Mouse (Mus musculus) G1E (cell line): ENCODE measurements around the gene Gm10295. TPM values are rescaled to one million over a fixed set of nuclear protein-coding genes. Genes with fewer than 3 reads are reported as not detected.

ENCODE experiments used
- ATAC-seq: 2 replicates; pipeline ENCODE4 v1.8.0; 2016; ENCODE audit warnings: mild to moderate bottlenecking; ENCODE audit not compliant: insufficient number of reproducible peaks, poor library complexity, low FRiP score, severe bottlenecking; ENCODE audit errors: extremely low read depth
- DNase-seq: peaks from one replicate; pipeline ENCODE4 v3.0.0; 2012; ENCODE audit warnings: low spot score
- H3K27me3 ChIP-seq: 2 replicates; pipeline ENCODE4 v1.6.1; 2012; ENCODE audit warnings: mild to moderate bottlenecking, low read length, inconsistent platforms; ENCODE audit not compliant: insufficient read depth
- H3K36me3 ChIP-seq: replicated peaks from 2 replicates; pipeline ENCODE3; 2012; ENCODE audit warnings: mild to moderate bottlenecking, inconsistent platforms
- H3K4me1 ChIP-seq: 2 replicates; pipeline ENCODE4 v1.6.1; 2012; ENCODE audit warnings: low read depth, low read length, inconsistent platforms, mixed read lengths; ENCODE audit not compliant: insufficient read depth
- H3K4me3 ChIP-seq: 2 replicates; pipeline ENCODE4 v1.5.1; 2012; ENCODE audit warnings: low read depth, mild to moderate bottlenecking, inconsistent platforms, low read length, moderate library complexity, mixed read lengths
- H3K9me3 ChIP-seq: replicated peaks from 2 replicates; pipeline ENCODE4 v1.6.1; 2012; ENCODE audit warnings: inconsistent platforms
- CTCF ChIP-seq: IDR thresholded peaks from 2 replicates; pipeline ENCODE4 v1.5.1; 2012; ENCODE audit warnings: low read depth, low read length, inconsistent platforms, mixed read lengths
- GATA1 ChIP-seq: IDR thresholded peaks from 2 replicates; pipeline ENCODE4 v1.6.1; 2012; ENCODE audit warnings: borderline replicate concordance, low read length, inconsistent platforms, mixed read lengths
- GATA2 ChIP-seq: IDR thresholded peaks from 2 replicates; pipeline ENCODE4 v1.6.1; 2012; ENCODE audit warnings: low read depth, low read length, inconsistent platforms, borderline replicate concordance
- POLR2AphosphoS5 ChIP-seq: IDR thresholded peaks from 2 replicates; pipeline ENCODE4 v1.6.1; 2012; ENCODE audit warnings: low read depth, low read length, inconsistent platforms; ENCODE audit not compliant: insufficient replicate concordance
- TAL1 ChIP-seq: conservative IDR thresholded peaks from 2 replicates; pipeline ENCODE4 v1.6.1; 2012; ENCODE audit warnings: low read depth, low read length, inconsistent platforms, mixed read lengths
- polyA plus RNA-seq: library from polyadenylated mRNA; stranded (reverse); fragments of >175 nt; gene quantifications from 2 replicates; pipeline ENCODE4 v1.2.3, GENCODE M21; 2012
- total RNA-seq, 2 experiments: library from RNA; stranded (forward) in 1 of 2; stranded (reverse) in 1 of 2; fragments of 200-1000 nt in 1 of 2; fragments of >200 nt in 1 of 2; fragmentation: Nextera tagmentation in 1 of 2; gene quantifications; 2 replicates each; pipeline ENCODE4 v1.2.3; 2014 to 2017

The Gm10295 gene
- total and polyA plus RNA-seq, 3 experiments: 0.05 TPM; not detected in 2

DNA sequence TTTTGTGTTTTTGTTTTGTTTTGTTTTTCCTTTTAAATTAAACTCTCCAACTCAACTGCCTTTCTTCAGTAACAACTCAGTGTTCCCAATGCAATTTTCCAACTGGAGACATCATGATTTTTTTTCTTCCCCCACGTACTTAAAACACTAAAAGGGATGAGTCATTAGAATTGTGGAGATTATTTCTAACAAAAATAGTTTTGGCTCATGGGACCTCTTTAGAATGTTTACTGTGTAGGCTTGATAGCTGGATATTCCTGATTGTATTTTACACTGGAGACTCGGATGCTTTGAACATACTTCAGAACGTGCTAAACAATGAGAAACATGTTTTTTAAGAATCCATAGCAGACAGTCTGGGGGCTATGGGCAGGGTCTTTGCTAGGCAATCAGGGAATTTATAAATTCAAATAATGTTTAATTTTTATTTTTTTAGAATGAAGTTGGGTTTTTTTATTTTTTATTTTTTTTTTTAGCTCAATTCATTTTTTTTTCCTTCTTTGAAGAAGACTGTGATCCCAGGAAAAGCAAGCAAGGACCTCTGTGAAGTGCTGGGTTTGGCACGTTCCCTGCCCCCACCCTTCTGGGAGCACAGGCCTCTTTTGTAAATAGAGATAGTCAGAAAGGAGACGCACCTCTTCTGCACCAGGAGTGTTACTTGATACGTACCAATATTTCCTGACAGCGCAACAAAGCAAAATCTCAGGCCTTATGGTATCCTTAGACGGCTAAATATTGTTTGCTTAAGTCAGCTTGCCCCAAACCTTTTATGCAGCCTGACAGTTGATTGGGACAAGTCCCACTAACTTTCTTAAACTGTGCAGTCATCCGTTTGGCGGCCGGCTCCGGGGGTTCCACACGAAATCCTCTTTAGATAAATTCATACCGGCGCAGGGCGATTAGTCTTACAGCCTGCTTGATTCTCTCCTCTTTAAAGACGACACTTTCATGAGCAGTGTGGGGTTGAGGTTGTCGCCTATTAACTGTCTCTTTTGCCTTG lies 28.8 kb upstream of the Gm10295 start:
- H3K36me3 ChIP-seq: no peaks in the 10 kb centered on the region
- DNase-seq (no peak), ATAC-seq (no peak)
- peaks cover 16% of the 10 kb centered on the region for H3K9me3 ChIP-seq
- no peak for TF ChIP-seq CTCF
- no peak for TF ChIP-seq GATA2
- TF ChIP-seq POLR2AphosphoS5: no peak
- TF ChIP-seq GATA1: no peak
- TF ChIP-seq TAL1: no peak
- H3K4me3 ChIP-seq: no peak overlapping the region
- H3K27me3 ChIP-seq: no peaks in the 10 kb centered on the region
- no peaks in the 10 kb centered on the region for H3K4me1 ChIP-seq

DNA sequence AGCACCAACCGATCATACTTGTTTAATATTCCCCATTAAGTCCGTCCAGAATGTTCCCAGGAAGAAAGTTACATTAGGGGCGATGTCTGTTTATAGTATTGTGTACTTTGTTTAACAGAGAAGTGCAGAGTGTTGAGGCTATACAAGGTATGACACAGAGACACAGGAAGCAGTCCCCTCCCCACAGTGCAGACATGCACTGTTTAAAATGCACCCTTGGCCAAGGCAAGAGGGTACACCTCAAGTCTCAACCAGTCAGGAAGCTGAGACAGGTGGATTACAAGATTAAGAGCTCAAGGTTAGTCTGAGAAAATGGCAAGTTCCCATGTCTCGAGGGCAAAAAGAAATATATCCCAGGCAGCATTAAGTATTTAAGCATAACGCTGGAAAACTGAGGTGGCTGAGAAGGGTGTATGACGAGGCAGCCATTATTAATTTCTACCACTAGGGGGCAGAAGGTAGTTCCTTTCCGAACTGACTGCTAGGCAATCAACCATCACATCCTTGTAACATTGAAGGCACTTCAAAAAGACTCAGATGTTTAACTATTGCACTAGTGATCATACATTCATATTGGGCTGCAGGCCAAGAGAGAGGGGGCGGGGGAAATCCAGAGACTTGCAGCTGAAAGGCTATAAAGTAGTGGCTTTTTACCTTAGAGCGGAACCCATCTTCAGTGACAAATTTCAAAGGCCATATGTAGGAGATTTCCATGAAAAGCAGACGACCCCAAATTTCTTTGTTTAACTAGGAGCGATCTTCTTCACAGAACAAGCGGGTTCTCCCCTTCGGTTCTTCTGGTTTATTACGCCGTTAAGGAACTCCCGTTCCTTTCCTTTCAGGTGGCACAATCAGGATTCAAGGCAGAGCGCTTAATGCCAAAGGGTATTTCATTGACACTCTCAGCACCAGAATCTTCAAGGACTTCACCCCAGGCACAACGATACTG lies 27.8 kb upstream of the Gm10295 start:
- Histone ChIP-seq H3K4me1 (no peaks in the 10 kb centered on the region), H3K36me3 (no peaks in the 10 kb centered on the region), H3K27me3 (no peaks in the 10 kb centered on the region), H3K9me3 (peaks cover 16% of the 10 kb centered on the region), H3K4me3 (no peak overlapping the region)
- ATAC-seq: no peak
- DNase-seq: no peak
- TF ChIP-seq CTCF: no peak
- TF ChIP-seq GATA2: no peak
- no peak for TF ChIP-seq POLR2AphosphoS5

DNA sequence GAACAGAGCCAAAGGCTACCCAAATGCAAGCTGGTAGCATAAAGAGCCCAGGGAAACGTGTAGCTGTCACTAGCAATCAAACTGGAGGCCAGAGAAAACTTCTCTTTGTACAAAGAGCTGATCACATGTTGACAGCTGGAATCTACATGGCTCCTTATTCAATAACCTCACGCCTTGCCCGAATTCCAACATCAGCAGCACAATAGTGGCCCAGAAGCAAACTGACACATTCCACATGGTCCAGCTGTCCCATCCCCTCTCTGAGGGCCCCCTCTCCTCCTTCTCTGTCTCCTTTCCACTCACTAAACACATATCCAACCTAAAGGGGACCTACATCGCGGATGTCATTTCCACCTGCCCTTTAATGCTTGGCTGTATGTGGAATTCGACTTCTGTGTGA lies 26.7 kb upstream of the Gm10295 start:
- Histone ChIP-seq H3K9me3 (peaks cover 15% of the 10 kb centered on the region), H3K4me3 (no peak overlapping the region), H3K36me3 (no peaks in the 10 kb centered on the region), H3K4me1 (no peaks in the 10 kb centered on the region), H3K27me3 (no peaks in the 10 kb centered on the region)
- DNase-seq: no peak
- TF ChIP-seq POLR2AphosphoS5 (no peak), CTCF (no peak), GATA2 (no peak), TAL1 (no peak), GATA1 (no peak)
- ATAC-seq: no peak

DNA sequence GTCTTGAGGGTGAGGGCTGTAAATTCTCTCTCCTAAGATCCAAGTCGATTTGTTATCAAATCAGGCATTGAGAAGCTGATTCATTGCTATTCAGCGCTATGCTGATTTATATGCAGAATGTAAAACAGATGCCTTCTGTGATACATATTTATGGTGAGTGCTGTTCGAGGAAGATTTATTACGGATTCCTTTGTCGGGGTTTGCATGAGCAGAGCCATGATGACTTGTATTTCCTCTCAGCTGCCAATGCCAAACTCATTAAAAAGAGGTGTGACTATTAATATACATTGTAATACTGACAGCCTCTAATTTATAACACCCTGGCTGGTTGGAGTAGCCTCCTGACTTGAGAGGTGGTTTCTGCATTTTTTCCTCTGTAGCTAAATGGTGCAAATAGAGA lies 22.8 kb upstream of the Gm10295 start:
- Histone ChIP-seq H3K27me3 (no peaks in the 10 kb centered on the region), H3K36me3 (no peaks in the 10 kb centered on the region), H3K4me1 (no peaks in the 10 kb centered on the region), H3K9me3 (peaks cover 18% of the 10 kb centered on the region), H3K4me3 (no peak overlapping the region)
- DNase-seq (no peak), ATAC-seq (no peak)
- TF ChIP-seq TAL1: no peak

DNA sequence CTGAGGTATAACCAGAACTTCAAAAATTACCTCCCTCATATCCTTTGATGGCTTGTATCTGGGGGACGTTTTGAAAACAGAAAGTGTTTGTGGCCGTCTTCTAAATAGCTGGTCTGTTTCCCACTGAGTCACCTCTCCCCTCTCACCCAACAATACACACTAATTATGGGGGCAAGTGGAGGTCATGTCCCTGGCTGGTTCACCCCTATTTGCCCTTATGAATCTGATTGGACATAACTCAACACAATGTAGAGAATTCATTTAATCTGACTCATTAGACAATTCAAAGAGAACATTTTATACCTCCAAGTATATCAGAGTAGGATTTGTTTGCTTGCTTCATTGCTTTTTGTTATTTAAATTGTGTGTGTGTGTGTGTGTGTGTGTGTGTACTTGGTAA lies 20.6 kb upstream of the Gm10295 start:
- H3K27me3 ChIP-seq: no peaks in the 10 kb centered on the region
- peaks cover 20% of the 10 kb centered on the region for H3K9me3 ChIP-seq
- no peak for ATAC-seq
- no peaks in the 10 kb centered on the region for H3K36me3 ChIP-seq
- no peak for DNase-seq
- no peak overlapping the region for H3K4me3 ChIP-seq
- TF ChIP-seq TAL1: no peak
- TF ChIP-seq CTCF: no peak
- no peak for TF ChIP-seq GATA2
- TF ChIP-seq POLR2AphosphoS5: no peak
- TF ChIP-seq GATA1: no peak
- no peaks in the 10 kb centered on the region for H3K4me1 ChIP-seq

DNA sequence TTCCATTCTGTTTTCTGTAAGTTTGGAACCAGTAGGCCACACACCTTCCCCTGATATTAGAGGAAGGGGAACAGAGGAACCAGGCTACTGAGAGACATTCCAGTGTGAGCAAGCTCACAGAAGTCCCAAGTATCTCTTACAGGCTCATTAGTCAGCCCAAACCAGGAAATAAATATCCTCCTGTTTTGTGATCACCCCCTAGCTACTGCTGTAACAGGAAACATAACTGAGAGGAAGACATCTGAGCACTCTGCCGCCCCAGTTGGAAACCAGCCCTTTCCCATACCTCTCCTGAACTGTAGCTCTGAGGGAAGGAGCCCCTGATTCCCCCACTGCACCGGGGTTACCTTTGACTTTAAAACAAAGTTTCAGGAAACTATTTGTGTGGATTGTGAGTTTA lies 19.5 kb upstream of the Gm10295 start:
- ATAC-seq (no peak), DNase-seq (no peak)
- H3K27me3 ChIP-seq: no peaks in the 10 kb centered on the region
- no peaks in the 10 kb centered on the region for H3K36me3 ChIP-seq
- H3K9me3 ChIP-seq: peaks cover 15% of the 10 kb centered on the region
- H3K4me3 ChIP-seq: no peak overlapping the region
- no peak for TF ChIP-seq GATA1
- TF ChIP-seq POLR2AphosphoS5: no peak
- no peak for TF ChIP-seq GATA2
- TF ChIP-seq TAL1: no peak
- TF ChIP-seq CTCF: no peak
- no peaks in the 10 kb centered on the region for H3K4me1 ChIP-seq
